7 mouse cellular contexts compared by ENCODE assay signal in genomic region chr14:30591417-30591816, GRCm38 (mm10). TPM values are rescaled to one million over a fixed set of nuclear protein-coding genes. Genes with fewer than 3 reads are reported as not detected.
DNase-seq lines count a peak whose midpoint lies in the region; ATAC-seq and TF ChIP-seq lines count a peak whose summit lies in the region.

No protein-coding gene starts in this region.

- H3K4me2 ChIP-seq in embryonic facial prominence, embryonic 11.5 days (ENCODE audit: low read depth, low read length), result no peak overlapping the region
- H3K4me2 ChIP-seq in heart, embryonic 15.5 days, result peak overlapping the region; percentile 41

- no peak for ATAC-seq in embryonic facial prominence, embryonic 11.5 days (replicated peaks; ENCODE audit: insufficient number of reproducible peaks, low FRiP score, low TSS enrichment, low read depth)
- ATAC-seq in heart, embryonic 15.5 days (replicated peaks; ENCODE audit: insufficient number of reproducible peaks, insufficient read depth, low FRiP score, low read depth), result no peak

- no peak overlapping the region for H3K9ac ChIP-seq in ES-E14 (ENCODE audit: insufficient read depth, low read depth, low read length, poor library complexity, severe bottlenecking)
- H3K9ac ChIP-seq in embryonic facial prominence, embryonic 11.5 days (replicated peaks; ENCODE audit: low read length), result no peak overlapping the region
- no peak overlapping the region for H3K9ac ChIP-seq in heart, embryonic 15.5 days

- H3K27me3 ChIP-seq in embryonic facial prominence, embryonic 11.5 days (ENCODE audit: control insufficient read depth, insufficient read depth, low read length), result no peaks in the 10 kb centered on the region
- no peaks in the 10 kb centered on the region for H3K27me3 ChIP-seq in heart, embryonic 15.5 days

- no peak overlapping the region for H3K4me3 ChIP-seq in ES-E14 (ENCODE audit: insufficient read depth in 1 of 2, low read depth in 1 of 2, low read length in 2 of 2, poor library complexity in 1 of 2, severe bottlenecking in 1 of 2)
- H3K4me3 ChIP-seq in embryonic facial prominence, embryonic 11.5 days (ENCODE audit: low read depth, low read length), result no peak overlapping the region
- no peak overlapping the region for H3K4me3 ChIP-seq in heart, embryonic 15.5 days

- no peak overlapping the region for H3K27ac ChIP-seq in ES-E14 (ENCODE audit: insufficient read depth, low read depth, low read length, poor library complexity, severe bottlenecking)
- H3K27ac ChIP-seq in embryonic facial prominence, embryonic 11.5 days (replicated peaks; ENCODE audit: low read depth, low read length), result no peak overlapping the region
- H3K27ac ChIP-seq in heart, embryonic 15.5 days, result no peak overlapping the region

- H3K36me3 ChIP-seq in ES-E14 (ENCODE audit: control insufficient read depth, insufficient read depth, low read length, poor library complexity, severe bottlenecking), result no peaks in the 10 kb centered on the region
- peaks cover 2% of the 10 kb centered on the region; the same call in 1 of the 2 replicates for H3K36me3 ChIP-seq in embryonic facial prominence, embryonic 11.5 days (replicated peaks; ENCODE audit: control insufficient read depth, insufficient read depth, low read depth, low read length)
- peaks cover under 1% of the 10 kb centered on the region; the same call in 1 of the 2 replicates for H3K36me3 ChIP-seq in heart, embryonic 15.5 days

- WGBS in embryonic facial prominence, embryonic 11.5 days, result 5% methylated on average over 6 of the region's 6 CpGs
- 15% methylated on average over 6 of the region's 6 CpGs for WGBS in heart, embryonic 15.5 days

- in situ Hi-C loops in ES-E14 (cut with MboI; ENCODE audit: low sequenced_read_pairs in 2 of 2, unreplicated experiment in 2 of 2), result no loop called here

- H3K4me1 ChIP-seq in ES-E14 (ENCODE audit: control insufficient read depth in 2 of 2, insufficient read depth in 2 of 2, low read length in 2 of 2, poor library complexity in 1 of 2), result peaks cover 0 to 7% of the 10 kb centered on the region in 2 experiments; a peak in 2 of 4 replicates
- H3K4me1 ChIP-seq in embryonic facial prominence, embryonic 11.5 days (ENCODE audit: control insufficient read depth, insufficient read depth, low read length), result peaks cover 4% of the 10 kb centered on the region
- peaks cover 52% of the 10 kb centered on the region for H3K4me1 ChIP-seq in heart, embryonic 15.5 days (replicated peaks)

- DNase-seq in ES-E14 (ENCODE audit: low read depth, low spot score), result peak; percentile 51
- peak; percentile 93 for DNase-seq in adrenal gland, postnatal 10 days
- peak; percentile 82 for DNase-seq in embryonic facial prominence, embryonic 11.5 days (ENCODE audit: low spot score)
- peak; percentile 60 for DNase-seq in layer of hippocampus, adult 9-11 months
- peak; percentile 73 for DNase-seq in lung, postnatal 25 days (ENCODE audit: low spot score)
- DNase-seq in spleen, adult 12 weeks (ENCODE audit: low spot score), result peak; percentile 63

- H3K9me3 ChIP-seq in ES-E14 (ENCODE audit: control insufficient read depth, insufficient read depth, low read depth, low read length), result no peaks in the 10 kb centered on the region
- no peaks in the 10 kb centered on the region for H3K9me3 ChIP-seq in embryonic facial prominence, embryonic 11.5 days (replicated peaks; ENCODE audit: control insufficient read depth, low read length)
- H3K9me3 ChIP-seq in heart, embryonic 15.5 days (replicated peaks), result no peaks in the 10 kb centered on the region

TF ChIP-seq in ES-E14, 5 proteins besides CTCF, POLR2A, EP300 and RAD21:
- TF ChIP-seq ZC3H11A (IDR thresholded peaks at IDR 0.05; ENCODE audit: borderline replicate concordance, low read depth, low read length) (peak; percentile 72), ZNF384 (IDR thresholded peaks at IDR 0.05; ENCODE audit: low read depth, low read length) (no peak), CHD2 (IDR thresholded peaks at IDR 0.05; ENCODE audit: low read depth, low read length) (no peak)
TF ChIP-seq in ES-E14: peak in this region for 1.

RNA-seq across cellular contexts. Expression of gene Prkcd, which starts 34.6 kb away (rescaled TPM):
- total RNA-seq in ES-E14 (2012; rRNA removed), result 43.8 and 60.3 TPM in 2 replicates
- 100 to 1,000 TPM in 1 of 2 experiments, 10 to 100 TPM in 1; 80.9 to 129 TPM for total RNA-seq in adrenal gland, postnatal 10 days (2021)
- polyA plus RNA-seq in embryonic facial prominence, embryonic 11.5 days (2014; fragmentation: Nextera tagmentation; extraction: Ambion mirVana), result 30.0 and 31.7 TPM in 2 replicates
- 37.5 and 49.6 TPM in 2 replicates for polyA plus RNA-seq in heart, embryonic 15.5 days (2015; fragmentation: Nextera tagmentation; extraction: Ambion mirVana)

RNA-seq across cellular contexts. Expression of gene Tkt, which starts 43.3 kb away (rescaled TPM):
- total RNA-seq in ES-E14 (2012; rRNA removed), result 740 and 1,077 TPM in 2 replicates
- total RNA-seq in adrenal gland, postnatal 10 days (2021), result 100 to 1,000 TPM; 790 to 884 TPM
- 131 TPM in 2 replicates for polyA plus RNA-seq in embryonic facial prominence, embryonic 11.5 days (2014; fragmentation: Nextera tagmentation; extraction: Ambion mirVana)
- 65.8 and 112 TPM in 2 replicates for polyA plus RNA-seq in heart, embryonic 15.5 days (2015; fragmentation: Nextera tagmentation; extraction: Ambion mirVana)
